ENCODE assay signal across 9 mouse cellular contexts in the genomic region with DNA sequence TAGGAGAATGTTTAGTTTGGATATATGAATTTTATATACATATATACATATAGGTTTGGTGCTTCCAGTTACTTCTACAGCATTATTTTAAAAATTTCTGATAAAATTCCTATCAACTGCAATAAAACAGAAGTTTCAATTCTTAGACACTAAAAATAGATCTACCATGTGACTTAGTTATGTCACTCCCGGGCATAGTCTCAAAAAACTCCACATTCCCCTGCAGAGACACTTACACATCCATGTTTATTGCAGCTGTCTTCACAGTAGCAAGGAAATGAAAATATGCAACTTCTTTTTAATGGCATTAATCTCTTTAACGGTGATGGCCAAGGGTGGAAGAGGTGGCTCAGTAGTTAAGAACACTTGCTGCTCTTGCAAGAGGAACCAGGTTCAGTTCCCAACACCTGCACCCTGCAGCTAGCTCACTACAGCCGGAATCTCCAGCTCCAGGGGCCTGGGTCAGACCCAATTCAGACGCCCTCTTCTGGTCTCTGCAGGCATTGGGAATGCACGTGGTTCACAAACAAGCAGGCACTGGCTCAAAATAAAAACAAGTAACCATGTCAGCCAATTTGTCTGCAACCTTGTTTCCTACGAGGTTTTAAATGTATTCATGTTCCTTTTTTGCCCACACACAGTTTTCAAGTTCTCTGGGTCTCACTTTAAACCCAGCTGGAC.
A peak's percentile ranks its signal among the peaks of the same experiment; 100 is the strongest.
DNase-seq lines count a peak whose midpoint lies in the region; ATAC-seq and TF ChIP-seq lines count a peak whose summit lies in the region.
"Had no signal": no experiment of that assay in that cellular context is flagged by ENCODE, and none has a peak within 500 bp of the region (broad histone marks: within the 10 kb centered on the region; RNA-seq: fewer than 3 reads in every experiment).

No protein-coding gene starts in this region.

- peak; percentile 53 for TF ChIP-seq CTCF in heart, adult 2 months (IDR thresholded peaks at IDR 0.05)

- H3K4me2 ChIP-seq in heart, embryonic 12.5 days, result no peak overlapping the region
- H3K4me2 ChIP-seq in neural tube, embryonic 15.5 days, result no peak overlapping the region
- H3K4me2 ChIP-seq: heart, embryonic 15.5 days had no signal

- H3K27ac ChIP-seq in heart, adult 2 months, result no peak overlapping the region
- no peak overlapping the region for H3K27ac ChIP-seq in heart, embryonic 12.5 days (ENCODE audit: poor library complexity, severe bottlenecking)
- H3K27ac ChIP-seq in neural tube, embryonic 15.5 days (replicated peaks), result no peak overlapping the region
- H3K27ac ChIP-seq: heart, embryonic 15.5 days had no signal

- intact Hi-C loops in heart, adult 2 months (cut with DNase I), result no loop called here

- WGBS in heart, adult 2 months, result 18% methylated on average over 6 of the region's 6 CpGs
- WGBS in heart, embryonic 12.5 days, result 20% methylated on average over 6 of the region's 6 CpGs
- 27% methylated on average over 6 of the region's 6 CpGs for WGBS in neural tube, embryonic 15.5 days

- no peak overlapping the region for H3K9ac ChIP-seq in heart, adult 2 months (ENCODE audit: low read depth, low read length)
- no peak overlapping the region for H3K9ac ChIP-seq in heart, embryonic 12.5 days
- H3K9ac ChIP-seq in neural tube, embryonic 15.5 days (replicated peaks), result no peak overlapping the region
- H3K9ac ChIP-seq: heart, embryonic 15.5 days had no signal

- H3K36me3 ChIP-seq in heart, adult 2 months (ENCODE audit: control insufficient read depth, insufficient read depth, low read length), result no peaks in the 10 kb centered on the region
- no peaks in the 10 kb centered on the region for H3K36me3 ChIP-seq in heart, embryonic 12.5 days
- no peaks in the 10 kb centered on the region for H3K36me3 ChIP-seq in neural tube, embryonic 15.5 days
- H3K36me3 ChIP-seq: heart, embryonic 15.5 days had no signal

- H3K9me3 ChIP-seq in heart, embryonic 12.5 days (replicated peaks), result no peaks in the 10 kb centered on the region
- H3K9me3 ChIP-seq in neural tube, embryonic 15.5 days (replicated peaks), result no peaks in the 10 kb centered on the region
- H3K9me3 ChIP-seq: heart, embryonic 15.5 days had no signal

- no peak for TF ChIP-seq EP300 in heart, adult 2 months (IDR thresholded peaks at IDR 0.05; ENCODE audit: insufficient read depth, low read depth, low read length)

- no peak for ATAC-seq in heart, embryonic 12.5 days (ENCODE audit: insufficient number of reproducible peaks, low FRiP score)
- ATAC-seq in neural tube, embryonic 15.5 days (ENCODE audit: low FRiP score), result no peak

- no peak overlapping the region for H3K4me3 ChIP-seq in heart, adult 2 months
- no peak overlapping the region for H3K4me3 ChIP-seq in heart, embryonic 12.5 days
- no peak overlapping the region for H3K4me3 ChIP-seq in neural tube, embryonic 15.5 days (replicated peaks)
- H3K4me3 ChIP-seq: heart, embryonic 15.5 days had no signal

- no peak for TF ChIP-seq POLR2A in heart, adult 2 months (IDR thresholded peaks at IDR 0.05; ENCODE audit: insufficient read depth, low read depth, low read length)

- H3K4me1 ChIP-seq in heart, adult 2 months (ENCODE audit: control insufficient read depth, insufficient read depth, low read length), result no peaks in the 10 kb centered on the region; the same call in 1 of the 2 replicates
- H3K4me1 ChIP-seq in heart, embryonic 12.5 days (replicated peaks), result no peaks in the 10 kb centered on the region
- H3K4me1 ChIP-seq in neural tube, embryonic 15.5 days, result peaks cover 23% of the 10 kb centered on the region
- H3K4me1 ChIP-seq: heart, embryonic 15.5 days had no signal

- H3K27me3 ChIP-seq in heart, adult 2 months (ENCODE audit: control insufficient read depth, insufficient read depth, low read length), result no peaks in the 10 kb centered on the region
- no peaks in the 10 kb centered on the region for H3K27me3 ChIP-seq in heart, embryonic 12.5 days (replicated peaks)
- no peaks in the 10 kb centered on the region for H3K27me3 ChIP-seq in neural tube, embryonic 15.5 days (replicated peaks)
- H3K27me3 ChIP-seq: heart, embryonic 15.5 days had no signal

- H3K79me2 ChIP-seq in heart, adult 2 months (replicated peaks; ENCODE audit: control insufficient read depth, insufficient read depth, low read length), result no peaks in the 10 kb centered on the region

- DNase-seq in heart, adult 2 months, result no peak
- DNase-seq in thymus, postnatal 4 days, result peak; percentile 19
- DNase-seq in thymus, postnatal 14 days, result no peak
- DNase-seq in kidney, postnatal 14 days, result peak; percentile 14
- DNase-seq in thymus, postnatal 0 days (ENCODE audit: low spot score), result no peak
- DNase-seq in frontal cortex, postnatal 25 days (ENCODE audit: low spot score in 2 of 2), result no peak

Comparison
In these comparisons a context has a peak if more than half of its experiments do, and no peak if none do; other contexts are left out.
1. DNase-seq: peak in thymus, postnatal 4 days (single experiment) and kidney, postnatal 14 days (single experiment); none in heart, adult 2 months (0 of 2), thymus, postnatal 14 days (single experiment), thymus, postnatal 0 days (single experiment) and frontal cortex, postnatal 25 days (0 of 2).